Mouse (Mus musculus) CH12.LX (cell line): Measurements from ENCODE around the gene Eaf1.

Experiments
- TCF12 ChIP-seq: IDR thresholded peaks from 2 replicates; pipeline ENCODE4 v1.6.1; 2014; ENCODE audit warnings: low read depth, mild to moderate bottlenecking, inconsistent platforms, low read length, improper control_type of control experiment
- ZNF384 ChIP-seq: IDR thresholded peaks from 2 replicates; pipeline ENCODE4 v1.6.1; 2012; ENCODE audit warnings: low read depth, low read length, improper control_type of control experiment, inconsistent platforms

DNA sequence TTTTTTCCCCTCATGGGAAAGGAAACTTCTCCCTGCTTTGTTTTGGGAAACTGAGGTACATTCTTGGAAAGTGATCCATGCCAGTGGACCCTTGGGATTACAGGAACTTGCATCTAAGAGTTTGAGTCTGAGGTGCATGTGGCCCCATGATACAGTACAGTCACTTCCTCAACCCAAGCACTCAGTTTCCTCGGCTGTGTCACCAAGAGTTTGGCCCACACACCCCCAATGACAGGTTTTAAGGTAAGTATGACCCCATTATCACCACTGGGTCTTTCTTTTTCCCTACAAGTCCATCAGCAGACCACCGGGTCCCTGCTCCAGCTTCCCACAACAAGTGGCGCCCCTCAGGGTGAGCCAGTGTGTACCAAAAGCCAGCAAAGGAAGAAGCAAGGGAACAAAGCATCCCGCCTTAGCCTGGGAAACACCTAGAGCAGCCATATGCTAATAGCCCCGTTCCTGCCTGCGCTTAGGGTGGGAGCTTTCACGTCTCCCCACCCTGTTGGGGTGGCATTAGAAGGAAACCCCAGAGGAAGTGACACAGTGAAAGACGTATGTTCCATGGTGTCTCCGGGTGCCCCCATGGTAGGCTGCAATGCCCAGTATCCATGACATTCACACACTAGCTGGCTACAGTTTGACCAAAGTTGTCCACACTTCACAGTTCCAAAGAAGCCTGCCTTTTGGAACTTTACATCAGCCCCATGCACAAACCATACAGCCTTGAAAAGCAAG, 62.5 kb downstream of the Eaf1 start:
- TF ChIP-seq ZNF384 (no peak), TCF12 (no peak)
